Mouse (Mus musculus) forebrain, embryonic 16.5 days (tissue): ENCODE data around the gene Rapsn. TPM values are rescaled to one million over a fixed set of nuclear protein-coding genes. Genes with fewer than 3 reads are reported as not detected.

Experiments
- ATAC-seq: fragments of 200-750 bp; cut with Nextera tagmentation; 2 replicates; pipeline ENCODE4 v1.8.0; 2017; ENCODE audit warnings: mild to moderate bottlenecking, moderate library complexity
- H3K27ac ChIP-seq: fragments of 300-500 bp; sonication (generic); 2 replicates; pipeline ENCODE4 v1.5.1; 2014; ENCODE audit warnings: low read length, control low read depth
- H3K27me3 ChIP-seq: fragments of 300-500 bp; sonication (generic); replicated peaks from 2 replicates; pipeline ENCODE4 v1.6.1; 2014; ENCODE audit warnings: low read length; ENCODE audit not compliant: control insufficient read depth, insufficient read depth
- H3K36me3 ChIP-seq: fragments of 300-500 bp; sonication (generic); 2 replicates; pipeline ENCODE4 v1.6.1; 2014; ENCODE audit not compliant: control insufficient read depth, insufficient read depth
- H3K4me1 ChIP-seq: fragments of 300-500 bp; sonication (generic); replicated peaks from 2 replicates; pipeline ENCODE4 v1.6.1; 2014; ENCODE audit warnings: low read length; ENCODE audit not compliant: control insufficient read depth, insufficient read depth
- H3K4me2 ChIP-seq: fragments of 300-500 bp; sonication (generic); 2 replicates; pipeline ENCODE4 v1.6.1; 2014; ENCODE audit warnings: mild to moderate bottlenecking, low read length, control low read depth
- H3K4me3 ChIP-seq: fragments of 300-500 bp; sonication (generic); replicated peaks from 2 replicates; pipeline ENCODE4 v1.5.1; 2014; ENCODE audit warnings: mild to moderate bottlenecking, low read length, control low read depth
- H3K9ac ChIP-seq: fragments of 300-500 bp; sonication (generic); replicated peaks from 2 replicates; pipeline ENCODE4 v1.6.1; 2014; ENCODE audit warnings: low read depth, low read length, control low read depth
- H3K9me3 ChIP-seq: fragments of 300-500 bp; sonication (generic); 2 replicates; pipeline ENCODE4 v1.6.1; 2016; ENCODE audit warnings: low read length; ENCODE audit not compliant: control insufficient read depth
- WGBS: fragments of 180-500 bp; shearing (Covaris S2); extraction: QIAGEN DNeasy Blood & Tissue Kit; methylation state at CpG from one replicate; pipeline ENCODE4 v1.1.7; 2014; 5-methylcytosine and 5-hydroxymethylcytosine counted together
- polyA plus RNA-seq: library from polyadenylated mRNA; unstranded; fragments of >200 nt; fragmentation: Nextera tagmentation; extraction: Ambion mirVana; gene quantifications from 2 replicates; pipeline ENCODE4 v1.2.1, GENCODE M21; 2015

Rapsn gene
- polyA plus RNA-seq, 1 experiment from 2014 or later = 0.86 TPM

DNA sequence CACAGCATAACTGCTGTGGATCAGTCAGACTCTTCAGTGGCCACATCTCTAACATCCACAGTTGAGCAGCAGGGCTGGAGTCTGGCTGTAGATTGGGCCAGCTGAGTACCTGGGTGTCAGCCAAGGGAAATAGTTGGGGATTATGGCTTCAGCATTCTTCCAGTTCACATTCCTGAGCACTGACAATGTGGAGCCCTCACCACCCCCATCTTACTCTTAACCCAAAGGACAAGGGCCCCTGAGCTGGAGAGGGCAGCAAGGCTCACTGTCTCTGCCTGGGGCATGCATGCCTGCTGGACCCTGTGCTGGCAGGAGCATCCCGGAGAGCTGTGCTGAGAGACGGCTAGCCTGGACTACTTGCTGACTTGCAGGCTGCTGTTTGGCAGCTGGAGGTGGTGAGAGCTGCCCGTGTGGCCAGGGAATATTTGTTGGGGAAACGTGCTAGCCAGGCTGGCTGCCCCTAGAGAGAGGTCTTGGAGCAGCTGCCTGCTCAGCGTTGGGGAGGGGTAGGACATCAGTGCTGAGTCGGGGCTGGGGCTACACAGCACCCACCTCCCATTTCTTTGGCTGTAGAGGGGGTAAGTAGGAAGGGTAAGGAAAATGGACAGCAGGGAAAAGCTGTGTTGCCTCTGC is 26.5 kb downstream of the Rapsn start:
- H3K4me1 ChIP-seq = no peaks in the 10 kb centered on the region
- no peak overlapping the region for H3K4me3 ChIP-seq
- H3K9me3 ChIP-seq = no peaks in the 10 kb centered on the region
- H3K27me3 ChIP-seq = no peaks in the 10 kb centered on the region
- no peak overlapping the region for H3K9ac ChIP-seq
- H3K27ac ChIP-seq = no peak overlapping the region
- peaks cover 35% of the 10 kb centered on the region for H3K36me3 ChIP-seq
- 82% methylated on average over 6 of the region's 6 CpGs for WGBS
- no peak for ATAC-seq
- no peak overlapping the region for H3K4me2 ChIP-seq

DNA sequence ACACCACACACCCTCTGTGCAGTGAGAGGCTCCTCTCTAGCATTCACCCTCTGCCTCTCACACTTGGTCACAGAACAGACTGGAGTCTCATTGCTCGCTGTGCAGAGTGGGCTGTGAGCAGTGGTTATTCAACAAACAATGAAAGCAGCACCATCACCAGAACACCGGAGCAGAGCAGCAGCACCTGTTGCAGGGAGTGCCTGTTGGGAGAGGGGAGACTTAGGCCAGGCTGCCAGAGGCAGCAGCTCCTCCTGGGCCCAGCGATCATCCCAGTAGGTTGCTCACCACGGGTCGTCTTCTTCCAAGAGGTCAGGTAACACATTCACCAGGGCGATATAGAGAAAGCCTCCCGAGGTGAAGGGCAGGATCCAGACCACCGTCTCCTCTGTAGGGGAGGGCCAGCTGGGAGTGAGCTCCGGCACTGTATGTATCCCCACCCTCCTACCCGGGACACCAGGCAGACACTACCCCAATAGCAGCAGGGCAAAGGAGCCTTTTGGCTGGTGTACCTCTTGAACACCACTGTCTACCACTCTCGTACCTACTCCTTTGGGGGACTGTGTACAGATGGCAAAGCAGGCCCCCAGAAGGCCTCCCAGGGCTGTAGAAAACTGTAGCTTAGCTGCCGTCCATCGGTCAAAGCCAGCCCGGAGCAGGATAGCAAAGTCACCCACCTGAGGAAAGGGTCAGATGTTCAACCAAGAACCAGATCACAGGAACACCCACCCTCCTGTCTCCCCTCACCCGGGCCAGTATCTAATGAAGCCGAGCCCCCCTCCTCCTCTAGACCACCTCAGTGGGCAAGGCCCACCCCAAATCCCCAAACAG is 27.6 kb downstream of the Rapsn start:
- Histone ChIP-seq H3K27ac (no peak overlapping the region), H3K36me3 (peaks cover 25% of the 10 kb centered on the region), H3K9me3 (no peaks in the 10 kb centered on the region), H3K27me3 (no peaks in the 10 kb centered on the region), H3K4me1 (no peaks in the 10 kb centered on the region), H3K4me3 (no peak overlapping the region), H3K9ac (no peak overlapping the region), H3K4me2 (no peak overlapping the region)
- no peak for ATAC-seq
- 94% methylated on average over 16 of the region's 16 CpGs for WGBS

DNA sequence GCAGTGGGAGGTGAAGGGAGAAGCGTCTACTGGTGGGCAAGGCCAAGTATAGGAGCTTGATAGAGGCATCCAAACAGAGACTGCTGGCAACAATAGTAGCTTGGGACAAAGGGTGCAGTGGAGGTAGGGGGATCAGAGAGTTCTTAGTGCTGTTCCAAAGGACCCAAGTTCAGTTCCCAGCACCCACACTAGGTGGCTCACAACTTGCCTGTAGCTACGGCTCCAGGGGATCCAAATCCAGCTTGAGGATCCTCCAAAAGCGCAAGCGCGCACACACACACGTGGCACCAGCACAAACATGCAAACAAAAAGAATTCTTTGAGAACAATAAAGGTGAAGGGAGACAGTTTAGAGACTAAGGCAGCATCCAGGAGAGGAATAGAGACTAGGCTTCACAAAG is 28.8 kb downstream of the Rapsn start:
- H3K4me2 ChIP-seq = no peak overlapping the region
- H3K9me3 ChIP-seq = no peaks in the 10 kb centered on the region
- H3K9ac ChIP-seq = no peak overlapping the region
- peaks cover 9% of the 10 kb centered on the region for H3K4me1 ChIP-seq
- H3K27ac ChIP-seq = no peak overlapping the region
- no peak for ATAC-seq
- H3K27me3 ChIP-seq = no peaks in the 10 kb centered on the region
- H3K36me3 ChIP-seq = peaks cover 15% of the 10 kb centered on the region
- H3K4me3 ChIP-seq = no peak overlapping the region
- WGBS = 86% methylated on average over 6 of the region's 6 CpGs

GRCm38 (mm10) chr2:91065544-91065943 is 30.1 kb downstream of the Rapsn start:
- WGBS = 44% methylated on average over 3 of the region's 3 CpGs
- Histone ChIP-seq H3K4me3 (no peak overlapping the region), H3K9me3 (no peaks in the 10 kb centered on the region), H3K4me1 (peaks cover 15% of the 10 kb centered on the region), H3K9ac (no peak overlapping the region), H3K27me3 (no peaks in the 10 kb centered on the region), H3K27ac (no peak overlapping the region), H3K4me2 (no peak overlapping the region), H3K36me3 (peaks cover 10% of the 10 kb centered on the region)
- ATAC-seq = no peak

GRCm38 (mm10) chr2:91066455-91066854 is 31.0 kb downstream of the Rapsn start:
- H3K9me3 ChIP-seq = no peaks in the 10 kb centered on the region
- peaks cover 23% of the 10 kb centered on the region for H3K4me1 ChIP-seq
- no peak overlapping the region for H3K4me3 ChIP-seq
- no peak overlapping the region for H3K4me2 ChIP-seq
- peaks cover 10% of the 10 kb centered on the region for H3K36me3 ChIP-seq
- 86% methylated on average over 3 of the region's 3 CpGs for WGBS
- no peak overlapping the region for H3K9ac ChIP-seq
- no peak for ATAC-seq
- no peaks in the 10 kb centered on the region for H3K27me3 ChIP-seq
- no peak overlapping the region for H3K27ac ChIP-seq

- no peaks in the 10 kb centered on the region for H3K27me3 ChIP-seq
- peaks cover 5% of the 10 kb centered on the region; the same call in 1 of the 2 replicates for H3K36me3 ChIP-seq
- H3K4me3 ChIP-seq = peak overlapping the region; percentile 51; the same call in 1 of the 2 replicates
- no peak overlapping the region for H3K27ac ChIP-seq
- no peaks in the 10 kb centered on the region for H3K9me3 ChIP-seq
- 0 out of 2 replicates have a peak overlapping the region, but pooled peaks have one; percentile 15 for H3K9ac ChIP-seq
- 59% methylated on average over 13 of the region's 13 CpGs for WGBS
- H3K4me1 ChIP-seq = peaks cover 23% of the 10 kb centered on the region
- H3K4me2 ChIP-seq = peak overlapping the region; percentile 92
- no peak for ATAC-seq
Measured at GRCm38 (mm10) chr2:91068162-91068871, 32.9 kb downstream of the Rapsn start.

- no peak overlapping the region for H3K27ac ChIP-seq
- no peaks in the 10 kb centered on the region for H3K27me3 ChIP-seq
- no peak for ATAC-seq
- H3K9me3 ChIP-seq = no peaks in the 10 kb centered on the region
- H3K4me1 ChIP-seq = peaks cover 23% of the 10 kb centered on the region
- H3K4me3 ChIP-seq = peak overlapping the region; percentile 51
- 45% methylated on average over 6 of the region's 6 CpGs for WGBS
- H3K4me2 ChIP-seq = peak overlapping the region; percentile 92
- H3K36me3 ChIP-seq = peaks cover 4% of the 10 kb centered on the region; the same call in 1 of the 2 replicates
- H3K9ac ChIP-seq = peak overlapping the region; percentile 15; the same call in 1 of the 2 replicates
Measured at GRCm38 (mm10) chr2:91068872-91069165, 33.4 kb downstream of the Rapsn start.

- Histone ChIP-seq H3K4me2 (peak overlapping the region; percentile 92), H3K27ac (peak overlapping the region; percentile 69), H3K36me3 (no peaks in the 10 kb centered on the region), H3K27me3 (no peaks in the 10 kb centered on the region), H3K9me3 (no peaks in the 10 kb centered on the region), H3K9ac (peak overlapping the region; percentile 61), H3K4me3 (peak overlapping the region; percentile 51), H3K4me1 (peaks cover 23% of the 10 kb centered on the region)
- no peak for ATAC-seq
- 10% methylated on average over 14 of the region's 14 CpGs for WGBS
Measured at GRCm38 (mm10) chr2:91069306-91070000, 34.0 kb downstream of the Rapsn start.
